Mouse (Mus musculus) central nervous system, embryonic 14 days (tissue): Measurements from ENCODE around the gene Lrfn5. TPM values are rescaled to one million over a fixed set of nuclear protein-coding genes. Genes with fewer than 3 reads are reported as not detected.

Experiments used
- polyA plus RNA-seq: library from polyadenylated mRNA; depleted of rRNA; stranded (reverse); fragments of >200 nt; gene quantifications from 2 replicates; pipeline ENCODE4 v1.2.3, GENCODE M21; 2012; rRNA removed

Lrfn5 gene
- 24.5 and 25.8 TPM in 2 replicates for polyA plus RNA-seq

GRCm38 (mm10) chr12:61522829-61523370, at the start of gene Lrfn5:
Lrfn5 (plus strand) TSS chr12:61523150.

